Mouse (Mus musculus) neural tube, embryonic 14.5 days (tissue): ENCODE results near the gene Cd69. TPM values are rescaled to one million over a fixed set of nuclear protein-coding genes. Genes with fewer than 3 reads are reported as not detected.

Source experiments
- ATAC-seq: fragments of 200-750 bp; cut with Nextera tagmentation; 2 replicates; pipeline ENCODE4 v1.8.0; 2017; ENCODE audit warnings: low read depth, mild to moderate bottlenecking, moderate TSS enrichment, moderate library complexity
- H3K27ac ChIP-seq: fragments of 300-500 bp; sonication (generic); 2 replicates; pipeline ENCODE4 v1.5.1; 2014; ENCODE audit warnings: low read depth, mild to moderate bottlenecking, control low read depth, low read length, moderate library complexity, mixed read lengths
- H3K27me3 ChIP-seq: fragments of 300-500 bp; sonication (generic); 2 replicates; pipeline ENCODE4 v1.6.1; 2014; ENCODE audit warnings: low read length; ENCODE audit not compliant: control insufficient read depth, insufficient read depth
- H3K36me3 ChIP-seq: fragments of 300-500 bp; sonication (generic); 2 replicates; pipeline ENCODE4 v1.6.1; 2014; ENCODE audit warnings: low read length, mixed read lengths; ENCODE audit not compliant: control insufficient read depth, insufficient read depth
- H3K4me1 ChIP-seq: fragments of 300-500 bp; sonication (generic); 2 replicates; pipeline ENCODE4 v1.6.1; 2014; ENCODE audit warnings: low read length; ENCODE audit not compliant: control insufficient read depth, insufficient read depth
- H3K4me2 ChIP-seq: fragments of 300-500 bp; sonication (generic); 2 replicates; pipeline ENCODE4 v1.6.1; 2014; ENCODE audit warnings: mild to moderate bottlenecking, low read depth, low read length, control low read depth
- H3K4me3 ChIP-seq: fragments of 300-500 bp; sonication (generic); 2 replicates; pipeline ENCODE4 v1.5.1; 2014; ENCODE audit warnings: low read depth, low read length, control low read depth, mixed read lengths
- H3K9ac ChIP-seq: fragments of 300-500 bp; sonication (generic); replicated peaks from 2 replicates; pipeline ENCODE4 v1.6.1; 2014; ENCODE audit warnings: low read depth, mild to moderate bottlenecking, control low read depth, low read length, mixed read lengths
- H3K9me3 ChIP-seq: fragments of 300-500 bp; sonication (generic); 2 replicates; pipeline ENCODE4 v1.6.1; 2016; ENCODE audit warnings: low read length; ENCODE audit not compliant: control insufficient read depth
- WGBS: fragments of 180-500 bp; shearing (Covaris S2); extraction: QIAGEN DNeasy Blood & Tissue Kit; methylation state at CpG from one replicate; pipeline ENCODE4 v1.1.7; 2014; 5-methylcytosine and 5-hydroxymethylcytosine counted together
- polyA plus RNA-seq: library from polyadenylated mRNA; unstranded; fragments of >200 nt; fragmentation: Nextera tagmentation; extraction: Ambion mirVana; gene quantifications from 2 replicates; pipeline ENCODE4 v1.2.1, GENCODE M21; 2014

Cd69 gene
- polyA plus RNA-seq, 1 experiment from 2014 or later = not detected

- no peak for ATAC-seq
- no peaks in the 10 kb centered on the region for H3K36me3 ChIP-seq
- H3K4me3 ChIP-seq = no peak overlapping the region
- WGBS = 93% methylated on average over 6 of the region's 6 CpGs
- no peak overlapping the region for H3K9ac ChIP-seq
- H3K27me3 ChIP-seq = no peaks in the 10 kb centered on the region
- H3K4me2 ChIP-seq = no peak overlapping the region
- no peaks in the 10 kb centered on the region for H3K4me1 ChIP-seq
- H3K9me3 ChIP-seq = no peaks in the 10 kb centered on the region
- H3K27ac ChIP-seq = no peak overlapping the region
Observed at GRCm38 (mm10) chr6:129233366-129233954, 41.8 kb downstream of the Cd69 start.

- no peaks in the 10 kb centered on the region for H3K27me3 ChIP-seq
- no peak overlapping the region for H3K4me3 ChIP-seq
- no peaks in the 10 kb centered on the region for H3K4me1 ChIP-seq
- no peak overlapping the region for H3K27ac ChIP-seq
- no peaks in the 10 kb centered on the region for H3K9me3 ChIP-seq
- no peak overlapping the region for H3K9ac ChIP-seq
- no peak overlapping the region for H3K4me2 ChIP-seq
- 86% methylated on average over 9 of the region's 9 CpGs for WGBS
- ATAC-seq = no peak
- no peaks in the 10 kb centered on the region for H3K36me3 ChIP-seq
Observed at GRCm38 (mm10) chr6:129232842-129233205, 42.4 kb downstream of the Cd69 start.

DNA sequence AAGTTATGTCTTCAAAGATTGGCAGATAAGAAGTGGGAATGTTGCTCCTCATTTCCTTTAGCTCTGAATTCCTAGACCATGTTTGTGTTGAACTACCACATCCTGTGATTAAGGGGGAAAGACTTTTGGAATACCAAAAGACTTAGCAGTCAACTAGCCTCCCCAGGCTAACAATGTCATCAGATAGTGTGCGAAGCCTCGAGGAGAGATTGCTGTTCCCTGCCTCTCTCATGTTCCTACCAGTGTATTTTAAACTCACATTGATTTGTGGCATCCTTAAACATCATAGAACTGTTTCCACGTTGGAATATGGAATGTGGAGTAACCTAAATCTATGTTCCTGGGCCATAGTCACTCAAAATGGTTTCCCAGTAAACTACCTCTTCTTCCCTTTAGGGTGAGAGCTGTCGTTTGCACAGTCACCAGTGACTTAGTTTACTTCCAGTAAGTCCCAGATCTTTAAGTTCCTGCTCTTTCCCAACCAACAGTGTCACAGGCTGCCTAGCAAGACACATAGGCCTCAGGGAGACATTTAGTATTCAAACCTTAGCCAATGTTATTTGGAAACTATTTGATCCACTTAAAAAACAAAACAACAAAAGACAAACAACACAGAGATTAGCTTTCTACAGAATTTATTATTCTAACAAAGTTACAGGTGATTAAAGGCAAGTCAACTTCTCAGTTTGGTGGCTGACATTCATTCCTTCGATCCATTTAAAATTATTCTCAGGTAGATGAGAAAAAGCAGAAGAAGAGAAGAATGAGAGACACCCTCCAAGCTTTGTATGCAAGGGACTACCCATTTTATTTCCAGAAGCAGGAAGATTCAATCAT, 43.0 kb downstream of the Cd69 start:
- no peak overlapping the region for H3K4me3 ChIP-seq
- no peak overlapping the region for H3K27ac ChIP-seq
- H3K9me3 ChIP-seq = no peaks in the 10 kb centered on the region
- no peak for ATAC-seq
- H3K4me1 ChIP-seq = no peaks in the 10 kb centered on the region
- H3K36me3 ChIP-seq = no peaks in the 10 kb centered on the region
- H3K4me2 ChIP-seq = no peak overlapping the region
- 80% methylated on average over 5 of the region's 5 CpGs for WGBS
- H3K9ac ChIP-seq = no peak overlapping the region
- no peaks in the 10 kb centered on the region for H3K27me3 ChIP-seq

DNA sequence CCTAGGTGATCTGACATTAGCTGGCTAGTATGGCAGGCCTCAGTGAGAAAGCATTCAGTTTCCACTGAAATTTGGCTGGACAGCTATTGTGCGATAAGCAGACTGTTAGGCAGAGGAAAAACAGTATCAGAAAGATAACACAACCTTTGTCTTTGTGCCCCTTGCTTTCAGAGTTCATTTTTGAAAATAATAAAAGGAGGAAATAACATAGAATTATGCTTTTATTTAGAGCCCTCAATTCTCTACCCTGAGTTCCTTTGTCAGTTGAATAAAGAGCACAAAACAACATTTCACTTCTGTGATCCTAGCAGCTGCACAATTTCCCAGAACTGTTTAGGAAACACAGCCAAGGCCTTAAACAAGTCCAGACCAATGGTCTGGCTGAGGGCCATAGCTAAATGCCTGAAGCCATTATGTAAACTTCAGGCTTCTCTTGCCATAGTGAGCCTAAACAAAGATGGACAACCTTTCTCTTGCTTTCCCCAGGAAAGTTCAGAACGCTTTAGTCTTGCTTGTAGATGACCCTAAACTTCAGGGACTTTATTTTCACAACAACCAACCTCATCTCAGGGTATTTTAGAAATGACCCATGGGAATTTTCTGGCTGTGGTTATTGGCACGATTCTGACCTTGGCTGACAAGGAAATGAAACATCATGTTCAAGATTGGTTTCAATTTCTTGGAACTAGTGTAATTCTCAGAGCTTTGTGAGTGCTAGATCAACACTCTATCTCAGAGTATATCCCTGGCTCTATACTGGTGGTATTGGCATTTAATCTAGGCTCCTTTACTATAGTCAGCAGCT, 45.3 kb downstream of the Cd69 start:
- Histone ChIP-seq H3K27me3 (no peaks in the 10 kb centered on the region), H3K4me3 (no peak overlapping the region), H3K4me2 (no peak overlapping the region), H3K9me3 (no peaks in the 10 kb centered on the region), H3K9ac (no peak overlapping the region), H3K36me3 (no peaks in the 10 kb centered on the region), H3K4me1 (no peaks in the 10 kb centered on the region), H3K27ac (no peak overlapping the region)
- WGBS = 72% methylated on average over 3 of the region's 3 CpGs
- ATAC-seq = no peak

- ATAC-seq = no peak
- no peaks in the 10 kb centered on the region for H3K27me3 ChIP-seq
- H3K4me2 ChIP-seq = no peak overlapping the region
- H3K9me3 ChIP-seq = no peaks in the 10 kb centered on the region
- WGBS = 58% methylated on average over 3 of the region's 3 CpGs
- no peaks in the 10 kb centered on the region for H3K36me3 ChIP-seq
- no peak overlapping the region for H3K4me3 ChIP-seq
- H3K27ac ChIP-seq = no peak overlapping the region
- no peak overlapping the region for H3K9ac ChIP-seq
- no peaks in the 10 kb centered on the region for H3K4me1 ChIP-seq
Observed at GRCm38 (mm10) chr6:129228935-129229773, 46.1 kb downstream of the Cd69 start.

GRCm38 (mm10) chr6:129225078-129225477, 50.2 kb downstream of the Cd69 start:
- H3K36me3 ChIP-seq = no peaks in the 10 kb centered on the region
- no peaks in the 10 kb centered on the region for H3K4me1 ChIP-seq
- no peak for ATAC-seq
- no peaks in the 10 kb centered on the region for H3K27me3 ChIP-seq
- H3K9me3 ChIP-seq = no peaks in the 10 kb centered on the region
- no peak overlapping the region for H3K4me2 ChIP-seq
- H3K27ac ChIP-seq = no peak overlapping the region
- no peak overlapping the region for H3K9ac ChIP-seq
- no peak overlapping the region for H3K4me3 ChIP-seq
- WGBS = 82% methylated on average over 2 of the region's 2 CpGs

- no peaks in the 10 kb centered on the region for H3K4me1 ChIP-seq
- H3K36me3 ChIP-seq = no peaks in the 10 kb centered on the region
- no peak overlapping the region for H3K4me2 ChIP-seq
Observed at GRCm38 (mm10) chr6:129224090-129224489, 51.1 kb downstream of the Cd69 start.

DNA sequence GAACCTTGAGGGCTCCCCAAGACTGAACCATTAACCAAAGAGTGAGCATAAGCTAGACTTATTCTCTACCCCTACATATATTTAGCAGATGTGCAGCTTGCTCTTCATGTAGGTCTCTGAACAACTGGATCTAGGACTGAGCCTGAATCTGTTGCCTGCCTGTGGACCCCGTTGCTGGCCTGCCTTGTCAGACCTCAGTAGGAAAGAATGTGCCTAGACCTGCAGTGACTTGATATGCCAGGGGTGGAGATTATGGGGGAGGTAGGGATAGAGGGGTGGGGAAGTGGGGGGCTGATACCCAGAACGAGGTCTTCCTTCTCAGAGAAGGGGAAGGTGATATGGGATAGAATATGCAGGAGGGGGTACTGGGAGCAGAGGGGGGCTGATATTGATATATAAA, 51.6 kb downstream of the Cd69 start:
- WGBS = 79% methylated on average over 2 of the region's 2 CpGs
- H3K36me3 ChIP-seq = no peaks in the 10 kb centered on the region

More at GRCm38 (mm10) chr6:129224090-129224489, 51.1 kb downstream of the Cd69 start:
- H3K9ac ChIP-seq = no peak overlapping the region
- no peaks in the 10 kb centered on the region for H3K9me3 ChIP-seq
- no peak for ATAC-seq
- H3K27me3 ChIP-seq = no peaks in the 10 kb centered on the region
- no peak overlapping the region for H3K4me3 ChIP-seq
- 79% methylated on average over 1 of the region's 1 CpGs for WGBS
- H3K27ac ChIP-seq = no peak overlapping the region

More for the DNA sequence above, 51.6 kb downstream of the Cd69 start:
- H3K4me2 ChIP-seq = no peak overlapping the region
- no peaks in the 10 kb centered on the region for H3K4me1 ChIP-seq
- H3K27me3 ChIP-seq = no peaks in the 10 kb centered on the region
- H3K9me3 ChIP-seq = no peaks in the 10 kb centered on the region
- no peak overlapping the region for H3K9ac ChIP-seq
- H3K27ac ChIP-seq = no peak overlapping the region
- no peak overlapping the region for H3K4me3 ChIP-seq
- ATAC-seq = no peak
